Mouse (Mus musculus) liver, embryonic 14.5 days (tissue): ENCODE results near the gene Reg3d. TPM values are rescaled to one million over a fixed set of nuclear protein-coding genes. Genes with fewer than 3 reads are reported as not detected.

ENCODE experiments used
- ATAC-seq: fragments of 200-750 bp; cut with Nextera tagmentation; 2 replicates; pipeline ENCODE4 v1.8.0; 2017; ENCODE audit warnings: moderate number of reproducible peaks, mild to moderate bottlenecking, moderate library complexity; ENCODE audit not compliant: insufficient read depth
- DNase-seq, 3 experiments: peaks; one replicate each; pipeline ENCODE4 v3.0.0-alpha.2; 2012 to 2013; ENCODE audit warnings: low read depth in 3 of 3, low spot score in 3 of 3
- H3K27ac ChIP-seq: fragments of 300-500 bp; sonication (generic); 2 replicates; pipeline ENCODE4 v1.5.1; 2014; ENCODE audit warnings: moderate library complexity, mild to moderate bottlenecking, control low read depth, inconsistent platforms
- H3K27me3 ChIP-seq: fragments of 300-500 bp; sonication (generic); 2 replicates; pipeline ENCODE4 v1.6.1; 2014; ENCODE audit warnings: mild to moderate bottlenecking, low read length, moderate library complexity; ENCODE audit not compliant: control insufficient read depth, insufficient read depth
- H3K36me3 ChIP-seq: fragments of 300-500 bp; sonication (generic); replicated peaks from 2 replicates; pipeline ENCODE4 v1.6.1; 2014; ENCODE audit warnings: low read depth; ENCODE audit not compliant: control insufficient read depth, insufficient read depth
- H3K4me1 ChIP-seq, 2 experiments: fragments of 200-500 bp in 1 of 2; fragments of 300-500 bp in 1 of 2; sonication (generic) in 1 of 2; replicated peaks; 2 replicates each; pipeline ENCODE4 v1.6.1; 2012 to 2014; ENCODE audit warnings: antibody characterized with exemption in 1 of 2, inconsistent platforms in 1 of 2, low read length in 1 of 2; ENCODE audit not compliant: control insufficient read depth in 2 of 2, insufficient read depth in 2 of 2
- H3K4me2 ChIP-seq: fragments of 300-500 bp; sonication (generic); 2 replicates; pipeline ENCODE4 v1.6.1; 2014; ENCODE audit warnings: low read depth, mild to moderate bottlenecking, control low read depth, moderate library complexity
- H3K4me3 ChIP-seq, 2 experiments: fragments of 200-500 bp in 1 of 2; fragments of 300-500 bp in 1 of 2; sonication (generic) in 1 of 2; 2 replicates each; pipeline ENCODE4 v1.5.1; 2012 to 2014; ENCODE audit warnings: low read depth in 2 of 2, low read length in 2 of 2, mild to moderate bottlenecking in 2 of 2, control low read depth in 1 of 2, inconsistent platforms in 1 of 2, moderate library complexity in 1 of 2; ENCODE audit not compliant: insufficient read depth in 1 of 2
- H3K9ac ChIP-seq: fragments of 300-500 bp; sonication (generic); replicated peaks from 2 replicates; pipeline ENCODE4 v1.6.1; 2014; ENCODE audit warnings: mild to moderate bottlenecking, control low read depth, moderate library complexity
- H3K9me3 ChIP-seq: fragments of 300-500 bp; sonication (generic); 2 replicates; pipeline ENCODE4 v1.6.1; 2016; ENCODE audit warnings: low read length, mixed read lengths; ENCODE audit not compliant: control insufficient read depth
- CTCF ChIP-seq: IDR thresholded peaks from 2 replicates; pipeline ENCODE4 v1.5.1; 2016; ENCODE audit warnings: antibody characterized with exemption, low read depth, control low read depth
- EP300 ChIP-seq: IDR thresholded peaks from 2 replicates; pipeline ENCODE4 v1.6.1; 2016; ENCODE audit warnings: antibody characterized with exemption, low read depth
- WGBS: fragments of 180-500 bp; shearing (Covaris S2); extraction: QIAGEN DNeasy Blood & Tissue Kit; methylation state at CpG from one replicate; pipeline ENCODE4 v1.1.7; 2014; ENCODE audit not compliant: insufficient replicate concordance; 5-methylcytosine and 5-hydroxymethylcytosine counted together
- polyA plus RNA-seq, 2 experiments: library from polyadenylated mRNA; depleted of rRNA in 1 of 2; stranded (reverse) in 1 of 2; unstranded in 1 of 2; fragments of >200 nt; fragmentation: Nextera tagmentation in 1 of 2; extraction: Ambion mirVana in 1 of 2; gene quantifications; 2 replicates each; pipeline versions ENCODE4 v1.2.1 to v1.2.3; 2012 to 2014

Reg3d gene
- polyA plus RNA-seq, 2 experiments = not detected

- Histone ChIP-seq H3K36me3 (no peaks in the 10 kb centered on the region), H3K4me2 (no peak within 1 kb of the TSS), H3K27me3 (no peaks in the 10 kb centered on the region), H3K4me3 (no peak within 1 kb of the TSS), H3K27ac (no peak within 1 kb of the TSS), H3K4me1 (no peaks in the 10 kb centered on the region), H3K9me3 (no peaks in the 10 kb centered on the region), H3K9ac (no peak within 1 kb of the TSS)
- ATAC-seq (no peak), DNase-seq (no peak)
- no peak for TF ChIP-seq EP300
- TF ChIP-seq CTCF = no peak
- 90% methylated on average over 2 of the region's 2 CpGs for WGBS
Observed at GRCm38 (mm10) chr6:78370357-78370756, 8.3 kb downstream of the Reg3d start, which contains the start of gene Reg3b. Gene Reg3b, plus strand, starts transcription at chr6:78370657.

DNA sequence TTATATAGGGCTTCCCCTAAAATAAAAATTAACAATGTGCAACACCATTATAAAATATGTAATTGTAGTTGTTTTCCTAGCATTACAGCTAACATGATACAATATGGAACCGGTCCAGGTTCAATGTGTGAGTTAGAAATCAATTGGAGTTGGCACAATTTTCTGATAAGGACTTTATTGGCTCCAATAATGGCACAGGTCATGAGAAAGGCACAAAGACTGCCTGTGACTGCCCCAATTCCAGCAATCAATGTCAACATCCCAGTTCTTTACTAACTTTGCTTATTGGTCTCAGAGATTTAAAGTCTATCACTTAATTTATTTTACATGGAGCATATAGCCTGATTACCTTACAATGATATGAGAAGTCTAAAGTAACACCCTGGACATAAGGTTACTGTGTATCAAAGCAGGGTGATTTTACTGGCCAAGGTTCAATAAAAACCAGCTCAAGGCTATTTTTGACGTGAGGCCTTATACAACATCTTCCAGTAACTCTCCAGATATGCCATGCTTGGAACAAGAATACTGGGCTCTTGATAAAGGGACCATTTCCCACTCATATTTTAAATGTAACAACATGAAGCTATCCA is 16.6 kb downstream of the Reg3d start:
- no peaks in the 10 kb centered on the region for H3K4me1 ChIP-seq
- no peaks in the 10 kb centered on the region for H3K9me3 ChIP-seq
- H3K9ac ChIP-seq = no peak overlapping the region
- no peaks in the 10 kb centered on the region for H3K36me3 ChIP-seq
- ATAC-seq (no peak), DNase-seq (no peak)
- no peak overlapping the region for H3K4me3 ChIP-seq
- no peaks in the 10 kb centered on the region for H3K27me3 ChIP-seq
- WGBS = 41% methylated on average over 2 of the region's 2 CpGs
- no peak overlapping the region for H3K4me2 ChIP-seq
- H3K27ac ChIP-seq = no peak overlapping the region
- no peak for TF ChIP-seq EP300
- TF ChIP-seq CTCF = no peak

GRCm38 (mm10) chr6:78341689-78342088 is 37.0 kb downstream of the Reg3d start:
- Histone ChIP-seq H3K9me3 (no peaks in the 10 kb centered on the region), H3K4me2 (no peak overlapping the region), H3K27me3 (no peaks in the 10 kb centered on the region), H3K4me1 (no peaks in the 10 kb centered on the region), H3K4me3 (no peak overlapping the region), H3K36me3 (no peaks in the 10 kb centered on the region), H3K9ac (no peak overlapping the region), H3K27ac (no peak overlapping the region)
- no peak for DNase-seq
- ATAC-seq = no peak
- no peak for TF ChIP-seq CTCF
- no peak for TF ChIP-seq EP300
- WGBS = 71% methylated on average over 2 of the region's 2 CpGs

DNA sequence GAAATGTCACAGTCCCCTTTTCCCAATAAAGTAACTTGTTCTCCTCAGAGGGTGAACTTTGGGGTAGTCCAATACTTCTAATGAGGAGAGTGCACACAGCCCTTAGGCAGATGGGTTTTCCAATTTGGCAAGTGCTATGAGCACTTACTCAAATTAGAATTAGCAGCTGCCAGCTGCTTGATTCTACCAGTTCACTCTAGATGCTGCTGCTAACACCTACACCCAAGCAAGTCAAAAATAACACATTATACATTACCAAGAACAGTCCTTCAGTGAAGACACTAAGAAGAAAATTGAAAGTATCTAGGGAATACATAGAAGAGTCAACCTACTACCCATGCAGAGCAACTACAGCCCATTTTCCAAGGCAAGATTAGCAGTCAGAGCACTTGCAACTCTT is 38.4 kb downstream of the Reg3d start:
- no peak for TF ChIP-seq CTCF
- TF ChIP-seq EP300 = no peak
- no peaks in the 10 kb centered on the region for H3K4me1 ChIP-seq
- no peak overlapping the region for H3K4me2 ChIP-seq
- no peaks in the 10 kb centered on the region for H3K27me3 ChIP-seq
- no peaks in the 10 kb centered on the region for H3K9me3 ChIP-seq
- no peak overlapping the region for H3K9ac ChIP-seq
- ATAC-seq = no peak
- no peak overlapping the region for H3K4me3 ChIP-seq
- no peak for DNase-seq
- no peak overlapping the region for H3K27ac ChIP-seq
- H3K36me3 ChIP-seq = no peaks in the 10 kb centered on the region

GRCm38 (mm10) chr6:78331919-78332569 is 46.6 kb downstream of the Reg3d start:
- no peak overlapping the region for H3K4me3 ChIP-seq
- 39% methylated on average over 7 of the region's 7 CpGs for WGBS
- H3K4me2 ChIP-seq = no peak overlapping the region
- H3K27me3 ChIP-seq = no peaks in the 10 kb centered on the region
- H3K4me1 ChIP-seq = no peaks in the 10 kb centered on the region
- no peak overlapping the region for H3K27ac ChIP-seq
- no peaks in the 10 kb centered on the region for H3K36me3 ChIP-seq
- no peak for DNase-seq
- no peaks in the 10 kb centered on the region for H3K9me3 ChIP-seq
- ATAC-seq = no peak
- no peak for TF ChIP-seq CTCF
- no peak for TF ChIP-seq EP300
- no peak overlapping the region for H3K9ac ChIP-seq
